In the genomic region with DNA sequence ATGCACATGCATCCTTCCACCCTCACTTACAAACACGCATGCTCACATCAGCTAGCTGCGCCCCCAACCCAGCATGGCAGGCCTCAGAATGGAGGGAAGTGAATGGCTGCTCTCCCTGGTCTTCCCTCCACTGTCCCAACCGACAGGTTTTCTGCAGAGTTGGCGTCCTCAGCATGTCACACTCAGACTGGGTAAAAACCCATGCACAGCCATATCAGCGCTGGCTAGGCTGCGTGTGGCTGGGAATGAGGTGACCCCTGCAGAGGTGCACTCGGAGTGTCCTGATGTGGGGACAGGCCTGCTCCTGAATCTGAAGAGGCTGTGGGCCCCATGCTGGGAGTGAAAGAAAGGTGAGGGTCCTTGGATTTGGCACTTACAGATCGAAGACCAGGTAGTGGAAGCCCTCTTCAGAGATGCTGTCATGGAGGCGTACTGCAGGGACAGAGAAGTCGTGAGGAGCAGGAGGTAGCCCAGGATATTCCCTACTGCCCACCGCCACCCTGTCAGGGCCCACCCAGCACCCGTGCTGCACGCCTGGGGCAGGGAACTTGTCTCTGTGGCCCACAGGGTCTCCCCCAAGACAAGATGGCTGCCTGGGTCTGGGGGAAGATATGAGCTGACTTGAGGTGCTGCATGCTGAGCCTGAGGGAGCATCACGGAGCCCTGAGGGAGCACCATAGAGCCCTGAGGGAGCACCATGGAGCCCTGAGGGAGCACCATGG, we compare ENCODE assay signal across 10 mouse cellular contexts. TPM values are rescaled to one million over a fixed set of nuclear protein-coding genes. Genes with fewer than 3 reads are reported as not detected.
A peak's percentile ranks its signal among the peaks of the same experiment; 100 is the strongest.
DNase-seq lines count a peak whose midpoint lies in the region; ATAC-seq lines count a peak whose summit lies in the region.
"Had no signal": no experiment of that assay in that cellular context is flagged by ENCODE, and none has a peak within 500 bp of the region (broad histone marks: within the 10 kb centered on the region; RNA-seq: fewer than 3 reads in every experiment).

No protein-coding gene starts in this region.

- H3K27ac ChIP-seq in heart, embryonic 14.5 days (replicated peaks in 1 of 2; ENCODE audit: control insufficient read depth in 1 of 2, insufficient read depth in 1 of 2, low read depth in 2 of 2, low read length in 2 of 2), result peak overlapping the region; percentile 74 to 96
- H3K27ac ChIP-seq in macrophage, result peak overlapping the region; percentile 86

- H3K9ac ChIP-seq in heart, embryonic 14.5 days (ENCODE audit: low read length), result peak overlapping the region; percentile 58

- H3K79me2 ChIP-seq in macrophage (ENCODE audit: inconsistent target), result no peaks in the 10 kb centered on the region

- H3K4me2 ChIP-seq in heart, embryonic 14.5 days (ENCODE audit: low read length), result peak overlapping the region; percentile 34; the same call in 1 of the 2 replicates

- H3K4me3 ChIP-seq in heart, embryonic 14.5 days (ENCODE audit: control insufficient read depth in 1 of 2, insufficient read depth in 1 of 2, low read depth in 1 of 2, low read length in 2 of 2), result no peak overlapping the region
- no peak overlapping the region for H3K4me3 ChIP-seq in macrophage (ENCODE audit: inconsistent target)
- H3K4me3 ChIP-seq: erythroblast, embryonic 14.5 days had no signal

- intact Hi-C loops in heart, postnatal 25 days (cut with DNase I), result no loop called here

- DNase-seq in heart, adult 11 months, result peak; percentile 92
- DNase-seq in heart, postnatal 25 days (ENCODE audit: low spot score), result no peak
- DNase-seq in Muller cell, postnatal 12 days (ENCODE audit: inconsistent ontology term), result peak; percentile 9
- no peak for DNase-seq in urinary bladder, postnatal 10 days (ENCODE audit: low spot score)
- no peak for DNase-seq in testis, postnatal 10 days (ENCODE audit: low spot score)

- WGBS in heart, embryonic 14.5 days, result 56% methylated on average over 14 of the region's 14 CpGs
- WGBS in macrophage (ENCODE audit: missing documents), result 81% methylated on average over 14 of the region's 14 CpGs

- ATAC-seq in heart, embryonic 14.5 days (ENCODE audit: insufficient number of reproducible peaks, insufficient read depth, low FRiP score, low read depth), result no peak
- no peak for ATAC-seq in cerebellum, adult (ENCODE audit: insufficient number of reproducible peaks, low FRiP score, low TSS enrichment)

- no peaks in the 10 kb centered on the region for H3K9me3 ChIP-seq in heart, embryonic 14.5 days (ENCODE audit: control insufficient read depth, low read length)

- no peaks in the 10 kb centered on the region for H3K36me3 ChIP-seq in heart, embryonic 14.5 days (ENCODE audit: control insufficient read depth, insufficient read depth, low read length)
- H3K36me3 ChIP-seq in macrophage (ENCODE audit: inconsistent target), result no peaks in the 10 kb centered on the region

- H3K27me3 ChIP-seq in heart, embryonic 14.5 days (ENCODE audit: control insufficient read depth, insufficient read depth, low read length), result no peaks in the 10 kb centered on the region

- H3K4me1 ChIP-seq in heart, embryonic 14.5 days (ENCODE audit: control insufficient read depth in 2 of 2, insufficient read depth in 2 of 2, low read length in 2 of 2), result peaks cover 41 to 50% of the 10 kb centered on the region in 2 experiments

RNA-seq across cellular contexts. Expression of a gene that starts 45.6 kb away (rescaled TPM):
- total RNA-seq in heart, postnatal 25 days (2021), result 10 to 100 TPM; 60.9 to 64.9 TPM
- 17.8 and 19.1 TPM in 2 replicates for polyA plus RNA-seq in heart, embryonic 14.5 days (2014; fragmentation: Nextera tagmentation; extraction: Ambion mirVana)
- total RNA-seq in macrophage (2018; cell fraction: chromatin; rRNA removed), result 100 to 1,000 TPM in 4 of 26 experiments, 10 to 100 TPM in 22; 36.5 to 126 (median 54.7) TPM
- 10 to 100 TPM; 65.3 to 97.8 (median 78.9) TPM for total RNA-seq in macrophage (2018; cell fraction: cytosol; rRNA removed)
- 100 to 1,000 TPM in 1 of 26 experiments, 10 to 100 TPM in 25; 46.1 to 103 (median 58.1) TPM for total RNA-seq in macrophage (2018; cell fraction: nucleus; rRNA removed)
- 70.9 to 138 TPM (median 77.0 TPM) in 3 replicates for polyA plus RNA-seq in macrophage (2018)

RNA-seq across cellular contexts. Expression of a gene that starts 51.2 kb away (rescaled TPM):
- total RNA-seq in heart, postnatal 25 days (2021), result 1 to 10 TPM; 7.4 to 9.4 TPM
- 0.39 and 0.65 TPM in 2 replicates for polyA plus RNA-seq in heart, embryonic 14.5 days (2014; fragmentation: Nextera tagmentation; extraction: Ambion mirVana)
- not detected for total RNA-seq in macrophage (2018; cell fraction: chromatin; rRNA removed)
- not detected for total RNA-seq in macrophage (2018; cell fraction: cytosol; rRNA removed)
- total RNA-seq in macrophage (2018; cell fraction: nucleus; rRNA removed), result not detected
- polyA plus RNA-seq in macrophage (2018), result not detected in 3 replicates
- polyA plus RNA-seq: C2C12; erythroblast, embryonic 14.5 days had no signal

Comparison
In these comparisons a context has a peak if more than half of its experiments do, and no peak if none do; other contexts are left out.
1. DNase-seq: peak in heart, adult 11 months (single experiment) and Muller cell, postnatal 12 days (single experiment); none in heart, postnatal 25 days (single experiment), urinary bladder, postnatal 10 days (single experiment) and testis, postnatal 10 days (single experiment).